Mouse (Mus musculus): ENCODE results near the gene Scp2.

Gene Scp2

GRCm38 (mm10) chr4:108059601-108060379 lies 85.0 kb downstream of the Scp2 start:
- no peak for DNase-seq (ENCODE audit: low spot score)

GRCm38 (mm10) chr4:108058166-108058565 lies 86.6 kb downstream of the Scp2 start:
- DNase-seq (ENCODE audit: low spot score) = peak; percentile 40

GRCm38 (mm10) chr4:108057247-108057646 lies 87.6 kb downstream of the Scp2 start:
- DNase-seq (ENCODE audit: low spot score) = no peak

- no peak for DNase-seq (ENCODE audit: low spot score)
Measured at GRCm38 (mm10) chr4:108055873-108056272, 88.9 kb downstream of the Scp2 start.

DNA sequence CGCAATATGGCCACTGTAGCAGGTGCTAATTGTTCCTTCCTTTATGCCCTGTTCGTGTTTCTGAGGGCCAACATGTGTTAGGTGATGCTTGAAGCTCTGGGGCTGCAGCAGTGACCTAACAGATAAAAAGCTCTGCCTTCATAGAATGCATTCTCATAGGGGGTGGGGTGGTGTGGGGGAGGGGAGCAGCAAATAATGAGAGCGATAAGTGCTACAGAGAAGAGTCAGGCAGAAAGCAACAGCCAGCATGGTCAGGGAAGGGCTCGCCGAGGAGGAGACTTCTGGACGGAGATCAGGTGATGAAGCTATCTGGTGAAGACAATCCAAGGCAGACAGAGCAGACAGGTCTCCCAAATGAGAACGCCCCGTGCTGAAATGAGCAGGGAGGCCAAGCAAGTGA lies 92.1 kb downstream of the Scp2 start:
- no peak for DNase-seq (ENCODE audit: low spot score)

GRCm38 (mm10) chr4:108051687-108052274 lies 93.0 kb downstream of the Scp2 start:
- DNase-seq (ENCODE audit: low spot score) = no peak

DNA sequence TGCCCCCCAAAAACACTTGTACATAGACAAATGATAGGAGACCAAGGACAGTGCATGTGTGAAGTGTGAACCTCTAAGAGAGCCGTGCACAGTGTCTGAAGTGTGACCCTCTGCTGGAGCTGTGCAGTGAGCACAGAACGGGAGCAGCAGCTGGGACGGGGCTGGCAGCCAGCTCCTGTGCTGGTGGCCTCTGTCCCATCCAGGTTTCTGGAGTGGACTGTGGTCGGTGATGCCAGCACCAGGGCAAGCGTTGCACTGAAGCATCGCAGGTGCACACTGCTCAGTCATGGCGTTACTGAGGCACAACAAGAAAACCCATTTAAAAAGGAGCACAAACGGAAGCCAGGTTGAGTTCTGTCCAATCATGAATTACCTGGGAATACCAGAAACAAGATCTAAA lies 98.7 kb downstream of the Scp2 start:
- DNase-seq (ENCODE audit: low spot score) = no peak

DNA sequence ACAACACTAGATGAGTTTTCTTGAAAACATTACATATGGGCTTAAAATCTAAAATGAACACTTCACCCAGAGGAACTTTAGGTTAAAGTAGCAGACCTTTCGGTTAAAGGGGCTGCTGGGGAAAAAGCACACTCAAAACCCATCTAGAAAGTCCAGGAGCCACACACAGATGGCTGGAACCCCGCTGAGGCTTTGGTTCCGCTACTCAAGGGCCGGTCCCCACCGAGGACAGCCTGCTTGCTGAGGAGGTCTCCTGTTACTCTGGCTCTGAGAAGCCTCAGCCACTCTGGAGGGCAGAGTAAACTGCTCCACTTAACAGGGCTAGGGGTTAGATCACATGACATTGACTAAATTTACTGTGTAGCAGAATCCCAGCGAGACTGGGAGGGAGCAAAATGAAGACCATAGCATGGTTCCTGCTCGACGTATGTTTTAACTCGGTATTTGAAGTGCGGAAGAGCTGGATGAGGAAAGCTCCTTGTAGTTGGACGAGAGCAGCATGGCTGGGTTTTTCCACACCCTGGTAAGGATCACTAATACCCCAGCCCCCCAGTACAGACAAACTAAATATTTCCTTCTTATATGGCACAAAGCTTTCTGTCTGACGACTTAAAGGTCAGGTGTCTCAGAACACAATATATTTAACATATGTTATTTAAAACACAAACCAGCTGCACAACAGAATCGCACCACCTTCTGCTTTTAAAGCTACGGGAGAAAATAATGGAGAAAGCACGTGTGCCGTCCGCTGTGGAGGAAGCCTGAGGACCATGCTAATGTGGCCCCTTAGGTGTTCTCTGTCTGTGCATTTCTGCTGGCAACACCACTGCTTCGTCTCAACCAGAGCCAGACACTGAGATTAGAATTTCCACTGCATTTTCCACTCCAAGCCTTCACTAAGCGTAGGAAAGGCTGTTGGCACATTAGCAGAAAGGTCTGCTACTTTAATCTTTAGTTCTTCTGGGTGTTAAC lies 99.4 kb downstream of the Scp2 start:
- no peak for DNase-seq (ENCODE audit: low spot score)

- DNase-seq (ENCODE audit: low spot score) = no peak
Measured at GRCm38 (mm10) chr4:108037027-108037426, 107.8 kb downstream of the Scp2 start.

DNA sequence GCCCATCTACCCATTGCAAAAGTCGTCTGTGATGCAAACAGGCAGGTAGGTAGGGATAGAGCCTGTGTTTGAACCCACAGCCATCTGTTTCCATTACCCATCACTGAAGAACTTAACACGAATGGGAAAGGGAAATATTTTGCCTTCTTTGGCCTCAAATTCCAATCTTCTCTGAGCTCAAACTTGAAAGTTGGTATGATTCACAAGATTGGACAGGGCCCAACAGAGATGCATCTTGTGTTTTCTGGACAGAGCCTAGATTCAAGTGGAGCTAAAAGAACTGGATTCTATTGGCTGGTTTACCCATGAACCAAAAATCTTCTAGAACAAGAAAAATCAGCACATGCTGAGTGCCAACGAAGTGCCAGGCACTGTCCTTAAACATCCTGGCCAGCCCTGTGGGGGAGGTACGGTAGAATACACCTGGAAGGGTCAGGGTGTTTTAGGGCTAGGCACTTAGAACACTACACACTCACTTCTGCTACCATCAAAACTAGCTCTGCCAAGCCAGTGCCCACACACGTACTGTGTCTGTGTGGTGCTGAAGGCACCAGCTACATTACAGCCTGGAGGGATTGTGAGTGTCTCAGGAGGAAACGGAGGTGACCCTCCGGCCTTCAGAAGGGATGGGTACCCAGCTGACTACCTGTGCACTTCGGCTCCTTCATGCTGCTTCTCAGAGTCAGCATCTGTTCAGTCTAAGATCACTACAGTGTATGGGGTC lies 111.6 kb downstream of the Scp2 start:
- DNase-seq (ENCODE audit: low spot score) = peak; percentile 30

GRCm38 (mm10) chr4:108032352-108032849 lies 112.4 kb downstream of the Scp2 start:
- no peak for DNase-seq (ENCODE audit: low spot score)

- DNase-seq (ENCODE audit: low spot score) = peak; percentile 69
Measured at GRCm38 (mm10) chr4:108031502-108032351, 113.1 kb downstream of the Scp2 start.

DNA sequence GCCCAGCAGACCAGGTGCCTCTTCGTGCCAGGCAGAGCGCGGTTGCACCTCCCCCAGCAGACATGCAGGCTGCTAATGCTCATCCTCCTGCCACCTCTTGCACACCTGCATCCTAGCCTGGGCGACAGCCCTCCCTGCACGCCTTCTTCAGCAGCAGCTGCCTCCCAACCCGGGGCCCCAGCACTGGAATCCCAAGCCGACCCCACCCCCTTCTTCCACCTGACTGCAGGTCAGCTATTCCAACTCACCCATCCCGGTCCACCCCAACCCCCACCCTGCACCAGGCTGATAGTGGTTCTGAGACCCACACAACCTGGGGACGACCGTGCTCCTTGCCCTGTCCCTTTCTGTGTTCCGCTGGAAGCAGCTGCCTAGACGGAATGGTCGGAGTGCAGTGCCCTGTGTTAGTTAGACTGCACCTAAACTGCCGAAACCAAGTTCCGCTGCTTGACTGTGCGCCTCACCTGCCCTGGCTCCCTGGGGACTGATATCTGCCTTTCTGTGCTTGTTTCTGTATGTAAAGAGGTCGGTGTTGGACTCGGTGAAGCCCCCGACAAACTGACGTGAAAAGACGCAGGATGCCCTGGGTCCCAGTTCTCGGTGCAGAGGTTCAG lies 113.8 kb downstream of the Scp2 start:
- DNase-seq (ENCODE audit: low spot score) = peak; percentile 20

GRCm38 (mm10) chr4:108026193-108026592 lies 118.6 kb downstream of the Scp2 start:
- DNase-seq (ENCODE audit: low spot score) = no peak

GRCm38 (mm10) chr4:108025269-108025668 lies 119.5 kb downstream of the Scp2 start:
- DNase-seq (ENCODE audit: low spot score) = peak; percentile 45

DNA sequence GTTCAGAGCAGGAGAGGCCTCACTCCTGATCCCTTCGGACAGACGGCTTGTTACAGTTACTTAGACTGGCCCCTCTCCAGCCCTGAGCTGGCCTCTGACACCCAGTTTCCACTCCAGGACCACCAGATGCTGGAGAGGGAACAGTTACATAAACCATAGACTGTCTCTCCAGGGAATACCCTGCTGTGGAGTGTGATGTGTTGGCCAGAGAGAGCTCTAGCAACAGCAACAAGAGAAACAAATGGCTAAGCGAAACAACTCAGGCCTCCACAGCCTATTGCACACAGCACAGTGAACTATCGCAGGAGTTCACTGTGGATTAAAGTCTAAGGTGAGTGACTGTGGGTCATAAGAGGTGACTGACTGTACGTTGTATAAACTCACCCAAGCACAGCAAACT lies 120.2 kb downstream of the Scp2 start:
- peak; percentile 41 for DNase-seq (ENCODE audit: low spot score)

- no peak for DNase-seq (ENCODE audit: low spot score)
Measured at GRCm38 (mm10) chr4:108023186-108023585, 121.6 kb downstream of the Scp2 start.

DNA sequence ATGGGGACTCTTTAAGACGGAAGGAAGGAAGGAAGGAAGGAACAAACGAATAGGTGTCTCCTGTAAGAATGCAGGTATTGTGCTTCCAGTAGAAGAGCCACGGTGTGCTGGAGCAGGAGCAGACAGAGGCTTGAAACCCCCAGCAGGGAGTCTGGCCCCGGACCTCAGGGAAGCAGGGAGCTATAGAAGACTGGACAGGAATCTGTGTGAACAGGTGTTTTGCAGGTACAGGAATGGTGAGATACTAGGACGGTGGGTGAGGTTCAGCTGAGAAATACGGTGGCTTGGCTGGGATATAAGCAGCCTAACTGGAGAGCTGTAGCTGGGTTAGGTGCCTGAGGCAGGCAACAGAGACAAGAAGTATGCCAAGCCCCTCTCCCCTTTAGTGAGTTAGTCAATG lies 124.6 kb downstream of the Scp2 start:
- DNase-seq (ENCODE audit: low spot score) = no peak

DNA sequence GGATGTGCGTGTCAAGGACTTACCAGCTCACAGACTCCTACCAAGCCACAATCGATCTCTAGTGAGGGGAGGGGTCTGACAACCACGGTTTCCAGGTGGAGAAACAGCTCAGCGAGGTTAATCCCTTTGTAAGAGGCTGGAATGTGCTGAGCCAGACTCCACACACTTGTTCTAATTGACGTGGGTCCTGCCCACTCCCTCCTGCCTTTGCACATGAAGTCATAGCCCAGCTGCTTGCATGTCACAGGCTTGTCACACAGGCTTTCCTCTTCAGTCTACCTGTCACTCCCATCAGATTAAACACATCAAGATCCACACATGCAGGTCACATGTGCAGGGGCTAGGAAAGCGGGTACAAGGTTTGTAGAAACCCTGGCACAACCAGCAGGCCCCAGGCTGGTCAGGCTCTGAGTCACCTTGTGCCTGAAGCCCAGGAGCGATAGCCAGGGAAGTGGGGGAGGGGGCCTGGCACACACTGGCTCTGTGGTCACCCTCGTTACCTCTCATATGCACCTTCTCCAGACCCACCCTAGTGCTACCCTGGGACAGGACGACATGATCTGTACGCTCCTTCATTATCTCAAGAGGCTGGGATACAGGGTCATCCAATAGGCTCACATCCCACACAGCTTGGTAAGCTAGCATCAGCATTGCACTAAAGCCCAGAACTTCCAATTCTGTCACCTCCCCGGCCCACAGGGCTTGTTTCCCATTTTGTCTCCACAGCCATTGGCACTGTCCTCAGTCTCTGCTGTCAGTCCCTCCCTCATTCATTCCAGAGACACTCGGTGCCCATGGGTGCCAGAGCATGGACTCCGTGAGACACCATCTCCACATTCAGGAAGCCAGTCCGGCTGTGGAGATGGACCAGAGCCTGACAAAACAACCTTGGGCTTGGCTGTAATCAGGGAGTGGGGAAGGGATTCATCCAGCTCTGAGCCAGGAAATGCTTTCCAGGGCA lies 125.6 kb downstream of the Scp2 start:
- no peak for DNase-seq (ENCODE audit: low spot score)

All from urinary bladder, postnatal 14 days (tissue).